Mouse (Mus musculus): Measurements from ENCODE around the gene Rprd1b. TPM values are rescaled to one million over a fixed set of nuclear protein-coding genes. Genes with fewer than 3 reads are reported as not detected.

Gene Rprd1b
- 54.8 and 64.4 TPM in 2 replicates for polyA plus RNA-seq (2016; fragmentation: Nextera tagmentation; extraction: Ambion mirVana)

DNA sequence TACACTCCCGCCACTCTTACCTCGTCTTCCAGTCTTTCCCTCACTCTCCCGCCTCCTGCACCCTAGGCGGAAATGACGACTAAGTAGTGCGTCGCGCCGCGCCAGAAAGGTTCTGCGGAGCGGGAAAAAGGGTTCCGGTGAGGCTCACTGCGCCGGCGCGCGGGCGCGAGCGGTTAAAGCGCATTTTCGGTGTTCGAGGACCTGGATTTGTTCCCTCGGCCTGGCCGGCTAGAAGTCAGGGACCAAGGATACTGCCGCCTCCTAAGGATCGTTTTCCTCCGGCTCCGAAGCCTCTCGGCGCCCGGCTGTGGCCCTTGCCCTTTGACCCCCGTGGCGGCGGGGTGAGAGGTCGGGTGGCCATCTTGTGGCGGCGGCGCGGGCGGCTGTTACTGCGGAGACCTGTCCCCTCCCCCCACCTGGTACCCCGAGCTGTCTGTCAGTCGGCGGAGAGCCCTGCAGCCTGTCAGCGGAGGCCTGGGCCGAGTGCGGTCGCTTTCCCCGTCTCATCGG lies at the start of gene Rprd1b, which contains the start of gene Tti1:
TSS of gene Rprd1b (plus strand) at position 144 of the 510 bp plus-strand sequence.
TSS of gene Tti1 (minus strand) at position 80 of the 510 bp plus-strand sequence.
- H3K27ac ChIP-seq, result peak within 1 kb of the TSS; percentile 97
- WGBS, result under 1% methylated on average over 52 of the region's 52 CpGs
- peaks cover 28% of the 10 kb centered on the region for H3K36me3 ChIP-seq
- H3K27me3 ChIP-seq (ENCODE audit: low read depth, poor library complexity, severe bottlenecking), result no peaks in the 10 kb centered on the region
- H3K4me1 ChIP-seq, result peaks cover 32% of the 10 kb centered on the region
- peak; percentile 97 for DNase-seq (ENCODE audit: low spot score)
- no peaks in the 10 kb centered on the region for H3K9me3 ChIP-seq (replicated peaks)
- H3K4me3 ChIP-seq, result peak within 1 kb of the TSS; percentile 90

GRCm38 (mm10) chr2:157979241-157979640 lies 49.1 kb upstream of the Rprd1b start:
- no peak for DNase-seq (ENCODE audit: low spot score)
- peaks cover 23% of the 10 kb centered on the region for H3K36me3 ChIP-seq
- no peak overlapping the region for H3K4me3 ChIP-seq
- WGBS, result 62% methylated on average over 5 of the region's 5 CpGs
- H3K4me1 ChIP-seq, result peaks cover 24% of the 10 kb centered on the region
- no peaks in the 10 kb centered on the region for H3K9me3 ChIP-seq (replicated peaks)
- H3K27ac ChIP-seq, result no peak overlapping the region
- H3K27me3 ChIP-seq (ENCODE audit: low read depth, poor library complexity, severe bottlenecking), result peaks cover 3% of the 10 kb centered on the region; the same call in 1 of the 2 replicates

DNA sequence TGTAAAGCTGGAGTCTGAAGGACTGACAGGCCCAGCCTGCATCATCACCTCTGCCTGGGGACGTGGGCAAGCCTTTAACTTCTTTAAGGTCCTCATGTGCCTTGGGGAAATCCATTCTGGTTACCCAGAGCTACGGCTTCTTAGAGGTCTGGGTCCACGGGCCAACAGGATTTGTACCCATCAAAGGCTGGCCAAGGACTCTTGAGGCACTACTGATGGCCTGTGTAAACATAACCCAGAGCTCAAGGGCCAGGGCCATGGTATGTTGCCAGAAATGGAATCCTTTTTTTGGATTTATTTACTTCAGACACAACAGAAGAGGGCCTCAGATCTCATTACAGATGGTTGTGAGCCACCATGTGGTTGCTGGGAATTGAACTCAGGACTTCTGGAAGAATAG lies 45.6 kb upstream of the Rprd1b start:
- Histone ChIP-seq H3K36me3 (peaks cover 43% of the 10 kb centered on the region), H3K4me1 (no peaks in the 10 kb centered on the region), H3K9me3 (replicated peaks) (no peaks in the 10 kb centered on the region), H3K27me3 (ENCODE audit: low read depth, poor library complexity, severe bottlenecking) (no peaks in the 10 kb centered on the region), H3K4me3 (no peak overlapping the region), H3K27ac (no peak overlapping the region)
- WGBS, result 92% methylated on average over 3 of the region's 3 CpGs
- no peak for DNase-seq (ENCODE audit: low spot score)

DNA sequence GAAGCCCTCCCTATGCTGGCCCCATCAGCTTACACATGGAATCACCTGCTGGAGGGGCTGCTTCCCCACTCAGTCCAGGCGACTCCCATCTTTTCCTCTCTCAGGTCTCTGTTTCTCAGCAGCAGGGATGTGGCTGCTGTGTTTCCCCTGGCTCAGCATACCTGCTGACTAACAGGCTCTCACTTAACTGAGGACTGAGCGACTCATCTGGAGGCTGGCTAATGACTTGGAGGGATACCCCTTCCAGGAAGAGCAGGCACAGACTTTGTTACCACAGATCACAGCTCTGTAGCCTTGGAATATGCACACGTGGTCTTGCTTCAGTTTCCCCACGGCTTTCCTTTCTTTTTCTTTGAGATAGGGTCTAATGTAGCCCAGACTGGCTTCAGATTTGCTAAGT lies 45.0 kb upstream of the Rprd1b start:
- H3K36me3 ChIP-seq, result peaks cover 48% of the 10 kb centered on the region
- no peak for DNase-seq (ENCODE audit: low spot score)
- H3K4me1 ChIP-seq, result no peaks in the 10 kb centered on the region
- H3K9me3 ChIP-seq (replicated peaks), result no peaks in the 10 kb centered on the region
- WGBS, result 89% methylated on average over 4 of the region's 4 CpGs
- no peak overlapping the region for H3K27ac ChIP-seq
- no peaks in the 10 kb centered on the region for H3K27me3 ChIP-seq (ENCODE audit: low read depth, poor library complexity, severe bottlenecking)
- no peak overlapping the region for H3K4me3 ChIP-seq

- H3K4me1 ChIP-seq, result peaks cover 14% of the 10 kb centered on the region
- H3K27me3 ChIP-seq (ENCODE audit: low read depth, poor library complexity, severe bottlenecking), result no peaks in the 10 kb centered on the region
- no peak for DNase-seq (ENCODE audit: low spot score)
- H3K27ac ChIP-seq, result no peak overlapping the region
- H3K36me3 ChIP-seq, result peaks cover 62% of the 10 kb centered on the region
- no peak overlapping the region for H3K4me3 ChIP-seq
- no peaks in the 10 kb centered on the region for H3K9me3 ChIP-seq (replicated peaks)
- WGBS, result 90% methylated on average over 4 of the region's 4 CpGs
Measured at GRCm38 (mm10) chr2:157985611-157986010, 42.7 kb upstream of the Rprd1b start.

DNA sequence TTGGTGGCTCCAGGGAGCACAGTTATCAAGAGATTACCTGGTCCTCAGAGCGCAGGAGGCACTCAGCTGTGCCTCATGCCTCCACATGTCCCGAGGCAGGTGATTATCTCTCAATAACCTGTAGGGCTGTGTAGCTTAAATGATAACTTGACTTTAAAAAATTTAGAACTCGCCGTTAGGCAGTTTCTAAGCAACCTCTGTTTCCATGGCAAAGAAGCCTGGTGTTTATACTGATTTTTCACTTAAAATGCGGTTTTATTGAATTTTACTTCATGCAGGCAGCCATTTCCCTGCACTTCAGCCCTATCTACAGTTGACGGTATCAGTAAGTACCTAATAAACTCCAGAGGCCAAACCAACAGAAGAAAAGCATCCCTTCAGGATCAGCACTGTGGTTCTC lies 42.1 kb upstream of the Rprd1b start:
- no peak overlapping the region for H3K27ac ChIP-seq
- DNase-seq (ENCODE audit: low spot score), result no peak
- peaks cover 62% of the 10 kb centered on the region for H3K36me3 ChIP-seq
- WGBS, result 91% methylated on average over 6 of the region's 6 CpGs
- H3K9me3 ChIP-seq (replicated peaks), result no peaks in the 10 kb centered on the region
- no peaks in the 10 kb centered on the region for H3K27me3 ChIP-seq (ENCODE audit: low read depth, poor library complexity, severe bottlenecking)
- no peak overlapping the region for H3K4me3 ChIP-seq
- H3K4me1 ChIP-seq, result peaks cover 15% of the 10 kb centered on the region

- Histone ChIP-seq H3K4me3 (no peak overlapping the region), H3K36me3 (peaks cover 69% of the 10 kb centered on the region), H3K27me3 (ENCODE audit: low read depth, poor library complexity, severe bottlenecking) (no peaks in the 10 kb centered on the region), H3K9me3 (replicated peaks) (no peaks in the 10 kb centered on the region), H3K4me1 (peaks cover 15% of the 10 kb centered on the region), H3K27ac (no peak overlapping the region)
- 74% methylated on average over 7 of the region's 7 CpGs for WGBS
- no peak for DNase-seq (ENCODE audit: low spot score)
Measured at GRCm38 (mm10) chr2:157988416-157989190, 39.7 kb upstream of the Rprd1b start.

DNA sequence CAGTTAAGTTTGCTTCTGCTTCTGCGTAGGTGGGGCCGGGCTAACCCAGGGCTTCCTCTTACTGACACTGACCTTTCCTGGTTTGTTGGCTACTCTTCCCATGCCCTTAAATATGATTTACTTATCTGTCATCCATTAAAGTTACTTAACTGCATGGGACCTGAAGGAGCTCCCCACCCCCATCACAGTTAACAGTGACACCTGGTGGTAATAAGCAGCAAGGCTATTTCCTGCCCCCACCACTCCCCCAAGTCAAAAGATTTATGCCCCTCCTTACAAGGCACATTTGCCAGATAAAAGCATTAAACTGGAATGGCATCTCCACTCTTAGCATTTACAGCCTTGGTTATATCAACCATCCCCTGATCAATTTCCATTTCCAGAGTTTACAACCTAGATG lies 38.4 kb upstream of the Rprd1b start:
- peaks cover 15% of the 10 kb centered on the region for H3K4me1 ChIP-seq
- peaks cover 82% of the 10 kb centered on the region for H3K36me3 ChIP-seq
- DNase-seq (ENCODE audit: low spot score), result no peak
- no peaks in the 10 kb centered on the region for H3K27me3 ChIP-seq (ENCODE audit: low read depth, poor library complexity, severe bottlenecking)
- no peak overlapping the region for H3K4me3 ChIP-seq
- 65% methylated on average over 2 of the region's 2 CpGs for WGBS
- H3K9me3 ChIP-seq (replicated peaks), result no peaks in the 10 kb centered on the region
- H3K27ac ChIP-seq, result no peak overlapping the region

DNA sequence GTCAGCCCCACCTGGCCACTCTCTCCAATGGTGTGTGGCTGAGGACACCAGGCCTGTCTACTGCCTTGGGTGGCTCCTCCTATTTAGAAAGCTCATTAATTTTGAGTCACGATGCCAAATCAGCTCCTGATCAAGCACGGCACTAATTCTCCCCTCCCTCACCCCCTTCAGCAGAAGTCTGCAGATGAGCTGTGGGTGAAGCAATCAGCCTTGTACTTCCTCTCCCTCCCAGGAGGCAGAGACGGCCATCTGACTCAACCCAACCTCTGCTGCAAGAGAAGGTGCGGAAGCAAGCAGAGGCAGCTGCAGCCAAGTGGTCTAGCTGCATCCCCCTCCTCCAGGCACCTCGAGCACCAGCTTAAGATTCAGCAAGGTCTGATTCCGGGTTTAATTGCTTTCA lies 37.3 kb upstream of the Rprd1b start:
- DNase-seq (ENCODE audit: low spot score), result no peak
- Histone ChIP-seq H3K9me3 (replicated peaks) (no peaks in the 10 kb centered on the region), H3K27me3 (ENCODE audit: low read depth, poor library complexity, severe bottlenecking) (no peaks in the 10 kb centered on the region), H3K36me3 (peaks cover 86% of the 10 kb centered on the region), H3K27ac (0 out of 2 replicates have a peak overlapping the region, but pooled peaks have one; percentile 14), H3K4me1 (peaks cover 15% of the 10 kb centered on the region), H3K4me3 (no peak overlapping the region)
- WGBS, result 68% methylated on average over 6 of the region's 6 CpGs

- H3K4me1 ChIP-seq, result peaks cover 15% of the 10 kb centered on the region
- H3K4me3 ChIP-seq, result no peak overlapping the region
- H3K9me3 ChIP-seq (replicated peaks), result no peaks in the 10 kb centered on the region
- DNase-seq (ENCODE audit: low spot score), result no peak
- H3K36me3 ChIP-seq, result peaks cover 89% of the 10 kb centered on the region
- no peaks in the 10 kb centered on the region for H3K27me3 ChIP-seq (ENCODE audit: low read depth, poor library complexity, severe bottlenecking)
- H3K27ac ChIP-seq, result no peak overlapping the region
- 97% methylated on average over 4 of the region's 4 CpGs for WGBS
Measured at GRCm38 (mm10) chr2:157992501-157992900, 35.8 kb upstream of the Rprd1b start.

DNA sequence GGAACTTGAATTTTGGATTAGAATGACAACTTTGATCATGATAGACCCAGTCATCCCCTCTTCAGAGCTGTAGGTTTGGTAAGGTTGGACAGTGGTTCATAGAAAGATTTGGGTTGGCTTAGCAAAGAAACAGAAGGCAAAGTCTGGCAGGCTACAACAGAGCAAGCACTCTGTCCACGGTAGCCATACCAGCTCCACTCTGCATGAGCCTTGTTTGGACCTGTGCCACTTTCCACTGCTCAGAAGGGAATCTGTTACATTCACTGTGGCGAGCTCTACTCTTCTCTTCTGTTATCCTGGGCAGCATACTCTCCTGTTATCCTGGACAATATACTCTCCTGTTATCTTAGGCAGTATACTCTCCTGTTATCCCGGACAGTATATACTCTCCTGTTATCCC lies 29.5 kb upstream of the Rprd1b start:
- Histone ChIP-seq H3K27ac (no peak overlapping the region), H3K27me3 (ENCODE audit: low read depth, poor library complexity, severe bottlenecking) (no peaks in the 10 kb centered on the region), H3K36me3 (peaks cover 70% of the 10 kb centered on the region), H3K4me1 (no peaks in the 10 kb centered on the region), H3K4me3 (no peak overlapping the region), H3K9me3 (replicated peaks) (no peaks in the 10 kb centered on the region)
- DNase-seq (ENCODE audit: low spot score), result no peak
- 95% methylated on average over 3 of the region's 3 CpGs for WGBS

DNA sequence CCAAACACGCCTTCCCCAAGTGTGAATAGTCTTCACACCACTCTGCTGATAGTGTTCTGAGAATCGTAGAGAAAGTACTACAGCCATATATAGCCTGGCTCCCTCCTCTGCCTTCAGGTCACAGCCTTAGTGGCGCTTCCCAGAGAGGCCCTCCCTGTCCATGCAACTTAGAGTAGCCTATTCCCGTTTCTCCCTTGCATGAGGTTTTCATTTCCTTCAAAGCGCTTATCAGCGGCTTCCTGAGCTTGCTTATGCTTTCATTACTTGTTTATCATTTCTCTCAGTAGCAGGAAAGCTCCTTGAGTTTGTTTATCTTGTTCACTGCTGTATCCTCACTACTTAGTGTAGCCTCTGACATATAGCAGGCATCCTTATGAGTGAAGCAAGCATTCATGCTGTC lies 23.7 kb upstream of the Rprd1b start:
- H3K4me3 ChIP-seq, result no peak overlapping the region
- no peaks in the 10 kb centered on the region for H3K4me1 ChIP-seq
- H3K36me3 ChIP-seq, result peaks cover 73% of the 10 kb centered on the region
- H3K27ac ChIP-seq, result no peak overlapping the region
- 78% methylated on average over 6 of the region's 6 CpGs for WGBS
- H3K27me3 ChIP-seq (ENCODE audit: low read depth, poor library complexity, severe bottlenecking), result no peaks in the 10 kb centered on the region
- no peak for DNase-seq (ENCODE audit: low spot score)
- no peaks in the 10 kb centered on the region for H3K9me3 ChIP-seq (replicated peaks)

DNA sequence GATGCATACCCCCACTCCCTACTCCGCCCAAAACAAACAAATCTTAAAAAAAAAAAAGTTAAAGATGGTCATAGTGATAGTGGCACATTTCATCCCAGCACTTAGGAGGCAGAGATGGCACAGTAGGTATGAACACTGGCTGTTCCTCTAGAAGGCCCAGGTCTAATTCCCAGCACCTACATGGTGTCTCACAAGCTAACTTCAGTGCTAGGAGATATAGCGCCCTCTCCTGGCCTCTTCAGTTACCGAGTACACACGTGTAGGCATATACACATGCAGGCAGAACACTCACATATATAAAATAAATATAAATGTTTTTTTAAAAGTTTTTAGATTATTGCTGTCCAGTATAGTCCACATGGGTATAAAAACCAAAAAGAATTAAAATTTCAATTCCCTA lies 22.7 kb upstream of the Rprd1b start:
- Histone ChIP-seq H3K4me1 (no peaks in the 10 kb centered on the region), H3K9me3 (replicated peaks) (no peaks in the 10 kb centered on the region), H3K27me3 (ENCODE audit: low read depth, poor library complexity, severe bottlenecking) (no peaks in the 10 kb centered on the region), H3K4me3 (no peak overlapping the region), H3K27ac (no peak overlapping the region), H3K36me3 (peaks cover 67% of the 10 kb centered on the region)
- WGBS, result 91% methylated on average over 4 of the region's 4 CpGs
- no peak for DNase-seq (ENCODE audit: low spot score)

Measured in limb, embryonic 10.5 days (tissue).